Mouse (Mus musculus) small intestine, adult 2 months (tissue): ENCODE data around the gene Mx1. TPM values are rescaled to one million over a fixed set of nuclear protein-coding genes. Genes with fewer than 3 reads are reported as not detected.

Experiments
- H3K27ac ChIP-seq: fragments of 200-500 bp; 2 replicates; pipeline ENCODE4 v1.5.1; 2012; ENCODE audit warnings: low read depth, low read length, control low read depth, inconsistent platforms; ENCODE audit not compliant: insufficient read depth
- H3K27me3 ChIP-seq: fragments of 200-500 bp; 2 replicates; pipeline ENCODE4 v1.6.1; 2012; ENCODE audit warnings: mild to moderate bottlenecking, moderate library complexity, low read length, inconsistent platforms; ENCODE audit not compliant: control insufficient read depth, insufficient read depth
- H3K36me3 ChIP-seq: fragments of 200-500 bp; 2 replicates; pipeline ENCODE4 v1.6.1; 2012; ENCODE audit warnings: mild to moderate bottlenecking, low read length, control low read depth, inconsistent platforms; ENCODE audit not compliant: control insufficient read depth, insufficient read depth
- H3K4me1 ChIP-seq: fragments of 200-500 bp; 2 replicates; pipeline ENCODE4 v1.6.1; 2012; ENCODE audit warnings: low read length, inconsistent platforms, mixed read lengths; ENCODE audit not compliant: control insufficient read depth, insufficient read depth, insufficient read length
- H3K4me3 ChIP-seq: fragments of 200-500 bp; 2 replicates; pipeline ENCODE4 v1.5.1; 2012; ENCODE audit warnings: low read depth, mild to moderate bottlenecking, control low read depth, inconsistent platforms, low read length, moderate library complexity
- CTCF ChIP-seq: fragments of 200-500 bp; IDR thresholded peaks from 2 replicates; pipeline ENCODE4 v1.5.1; 2012; ENCODE audit warnings: low read depth, mild to moderate bottlenecking, control low read depth, inconsistent platforms, low read length, moderate library complexity, mixed read lengths; ENCODE audit not compliant: insufficient replicate concordance, insufficient read length; ENCODE audit errors: extremely low read depth
- POLR2A ChIP-seq: fragments of 200-500 bp; IDR thresholded peaks from 2 replicates; pipeline ENCODE4 v1.6.1; 2012; ENCODE audit warnings: low read depth, mild to moderate bottlenecking, control low read depth, inconsistent platforms, low read length, moderate library complexity
- WGBS: fragments of 180-500 bp; shearing (Covaris S2); methylation state at CpG from one replicate; pipeline ENCODE4 v1.1.7; 2018; 5-methylcytosine and 5-hydroxymethylcytosine counted together
- polyA plus RNA-seq: library from polyadenylated mRNA; depleted of rRNA; stranded (reverse); fragments of >200 nt; gene quantifications from 2 replicates; pipeline ENCODE4 v1.2.3, GENCODE M21; 2012

Mx1 gene
- polyA plus RNA-seq, 1 experiment, result 1.2 TPM

DNA sequence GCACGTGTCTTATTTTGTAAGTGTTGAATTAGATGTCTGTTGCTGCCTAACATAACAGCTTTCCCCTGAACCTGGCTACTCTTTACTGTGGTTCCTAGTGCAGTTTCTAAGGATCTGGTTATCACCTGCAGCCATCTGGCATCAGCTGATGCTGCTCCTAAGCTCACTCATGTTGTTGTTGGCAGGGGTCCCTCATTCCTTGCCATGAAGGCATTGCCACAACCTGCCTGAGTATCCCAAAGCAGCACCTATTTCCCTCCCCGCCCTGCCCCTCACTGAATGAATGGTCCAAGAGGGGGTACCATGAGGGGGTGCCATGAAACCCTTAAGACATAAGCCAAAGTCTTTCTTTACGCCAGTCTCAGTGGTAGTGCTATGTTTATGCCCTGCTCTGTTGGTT lies 34.7 kb downstream of the Mx1 start:
- TF ChIP-seq CTCF (no peak), POLR2A (no peak)
- H3K4me3 ChIP-seq, result no peak overlapping the region
- H3K27me3 ChIP-seq, result no peaks in the 10 kb centered on the region
- WGBS, result 87% methylated on average over 3 of the region's 3 CpGs
- H3K27ac ChIP-seq, result no peak overlapping the region
- no peaks in the 10 kb centered on the region for H3K4me1 ChIP-seq
- no peaks in the 10 kb centered on the region for H3K36me3 ChIP-seq

DNA sequence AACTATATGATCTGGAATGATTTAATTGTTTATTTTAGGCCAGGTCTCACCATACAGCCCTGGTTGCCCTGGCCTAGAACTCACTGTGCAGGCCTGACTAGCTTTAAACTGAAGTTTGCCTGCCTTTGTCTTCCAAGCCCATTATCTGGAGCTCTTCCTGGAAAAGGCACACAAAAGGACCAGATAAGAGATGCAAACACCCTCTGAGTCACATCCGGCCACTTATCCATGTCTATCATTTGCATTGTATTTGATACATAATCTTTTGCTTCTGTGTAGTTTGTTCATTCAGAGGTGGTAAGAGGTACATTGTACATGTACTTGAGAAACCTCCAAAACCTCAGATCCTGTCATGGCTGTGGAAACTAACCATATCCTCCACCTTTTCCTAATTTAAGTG lies 39.1 kb downstream of the Mx1 start:
- H3K36me3 ChIP-seq, result no peaks in the 10 kb centered on the region
- no peaks in the 10 kb centered on the region for H3K27me3 ChIP-seq
- no peak for TF ChIP-seq POLR2A
- no peak for TF ChIP-seq CTCF
- no peak overlapping the region for H3K27ac ChIP-seq
- no peaks in the 10 kb centered on the region for H3K4me1 ChIP-seq
- no peak overlapping the region for H3K4me3 ChIP-seq
- 78% methylated on average over 1 of the region's 1 CpGs for WGBS

DNA sequence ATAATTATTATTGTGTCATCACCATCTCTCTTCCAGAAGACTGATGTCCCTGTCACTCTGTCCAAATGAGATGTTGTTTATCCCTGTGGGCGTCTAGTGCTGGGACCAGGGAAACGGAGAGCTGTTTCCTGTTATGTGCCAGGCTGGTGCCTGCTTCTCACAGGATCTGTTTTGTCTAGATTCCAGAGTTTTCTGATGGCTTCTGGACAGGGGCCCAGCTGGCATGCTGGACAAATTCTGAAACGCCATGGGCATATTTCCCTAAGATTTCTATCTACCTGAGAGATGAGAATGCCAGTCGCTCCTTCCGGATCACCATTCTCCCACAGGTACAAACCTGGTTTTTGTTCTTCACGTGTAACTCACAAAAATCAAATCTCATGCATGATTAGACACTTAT lies 41.0 kb downstream of the Mx1 start:
- WGBS, result 88% methylated on average over 6 of the region's 6 CpGs
- no peaks in the 10 kb centered on the region for H3K4me1 ChIP-seq
- H3K36me3 ChIP-seq, result no peaks in the 10 kb centered on the region
- H3K27ac ChIP-seq, result no peak overlapping the region
- H3K27me3 ChIP-seq, result no peaks in the 10 kb centered on the region
- no peak for TF ChIP-seq CTCF
- TF ChIP-seq POLR2A, result no peak
- no peak overlapping the region for H3K4me3 ChIP-seq

DNA sequence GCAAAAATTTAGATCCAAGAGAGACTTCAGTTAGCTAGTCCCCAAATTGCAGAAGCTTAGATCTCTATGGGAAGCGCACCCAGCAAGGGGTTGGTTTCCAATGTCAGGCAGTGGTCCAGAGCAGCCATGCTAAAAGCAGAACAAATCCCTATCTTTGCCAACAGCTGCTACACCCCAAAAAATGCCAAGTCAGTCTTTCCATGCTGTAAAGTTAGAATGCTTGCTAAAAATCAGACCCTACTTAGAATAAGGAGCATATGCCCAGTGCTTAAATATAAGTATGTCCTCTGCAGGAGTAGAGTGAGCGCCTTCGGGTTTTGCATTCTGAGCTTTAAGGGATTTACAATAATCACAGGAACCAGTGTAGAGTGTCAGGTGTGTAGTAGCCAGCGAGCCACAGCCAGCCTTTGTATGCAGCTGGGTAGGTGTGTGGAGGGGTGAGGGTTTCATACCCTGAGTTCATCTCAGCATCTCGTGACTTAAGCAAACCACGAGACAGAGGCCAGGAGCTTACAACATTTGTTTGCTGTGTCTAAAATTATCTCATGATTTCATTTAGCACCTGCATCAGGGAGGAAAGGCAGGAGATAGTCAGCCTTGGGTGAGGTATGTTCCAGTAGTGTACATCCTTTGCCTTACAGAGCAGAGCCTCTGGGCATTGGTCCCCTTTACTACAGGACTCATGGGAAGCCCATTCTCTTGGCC lies 43.8 kb downstream of the Mx1 start:
- H3K4me3 ChIP-seq, result no peak overlapping the region
- no peaks in the 10 kb centered on the region for H3K36me3 ChIP-seq
- no peaks in the 10 kb centered on the region for H3K27me3 ChIP-seq
- TF ChIP-seq CTCF (no peak), POLR2A (no peak)
- 88% methylated on average over 6 of the region's 6 CpGs for WGBS
- H3K4me1 ChIP-seq, result no peaks in the 10 kb centered on the region
- no peak overlapping the region for H3K27ac ChIP-seq

DNA sequence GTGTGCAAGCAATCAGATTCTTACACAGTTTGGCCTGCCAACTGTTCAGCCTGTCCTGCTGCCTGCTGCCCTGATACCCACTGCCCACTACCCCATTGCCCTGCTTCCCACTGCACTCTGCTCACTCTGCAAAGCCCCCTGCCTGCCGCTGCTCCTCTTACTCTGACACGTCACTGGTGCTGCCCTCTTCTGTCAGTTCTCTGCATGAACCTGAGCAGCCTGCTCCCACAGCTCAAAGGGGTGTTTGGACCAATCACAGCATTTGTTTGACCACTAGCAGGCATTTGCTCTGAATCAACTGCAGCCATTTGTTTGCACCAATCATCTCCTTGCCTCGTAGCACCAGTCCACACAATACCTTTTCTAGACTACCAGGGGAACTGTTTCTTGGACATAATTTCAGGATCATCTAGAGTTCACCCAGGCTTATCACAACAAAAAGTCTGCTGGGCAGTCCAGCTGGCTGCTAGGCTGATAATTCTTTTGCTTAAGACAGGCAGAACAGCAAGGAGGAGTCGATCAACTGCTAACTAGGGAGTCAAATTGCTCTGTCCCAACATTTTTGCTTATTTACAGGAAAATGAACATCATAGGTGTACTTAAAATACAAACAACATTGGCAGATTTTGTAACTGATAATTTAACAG lies 44.7 kb downstream of the Mx1 start:
- Histone ChIP-seq H3K4me1 (no peaks in the 10 kb centered on the region), H3K4me3 (no peak overlapping the region)
- 18% methylated on average over 4 of the region's 4 CpGs for WGBS

DNA sequence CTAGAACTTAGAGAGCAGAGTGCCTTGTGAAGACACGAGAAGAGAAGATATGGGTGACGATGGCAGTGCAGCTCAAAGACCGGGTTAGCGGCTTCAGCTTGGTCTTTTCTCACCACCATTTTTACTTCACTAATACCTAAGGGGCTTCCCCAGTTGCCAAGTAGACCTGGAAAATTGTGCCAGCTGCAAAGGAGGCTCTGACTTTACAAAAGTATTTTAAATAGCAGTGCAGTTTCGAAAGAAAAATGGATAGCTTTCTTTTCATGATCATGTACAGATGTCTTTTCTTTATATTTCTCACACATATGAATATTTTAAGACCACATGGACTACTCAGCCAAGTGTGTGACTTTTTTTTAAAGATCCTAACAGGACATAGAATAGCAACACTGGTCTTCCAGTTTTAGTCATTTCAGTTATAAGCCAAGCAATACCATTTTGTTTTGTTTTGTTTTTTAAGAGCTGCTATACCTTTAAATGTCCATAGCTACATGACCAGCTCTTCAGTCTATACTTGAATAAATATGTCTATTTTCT lies 57.2 kb downstream of the Mx1 start:
- Histone ChIP-seq H3K4me3 (no peak overlapping the region), H3K4me1 (no peaks in the 10 kb centered on the region), H3K27me3 (no peaks in the 10 kb centered on the region), H3K36me3 (no peaks in the 10 kb centered on the region), H3K27ac (no peak overlapping the region)
- TF ChIP-seq CTCF (no peak), POLR2A (no peak)
- WGBS, result 95% methylated on average over 5 of the region's 5 CpGs

More for the DNA sequence above, 44.7 kb downstream of the Mx1 start:
- Histone ChIP-seq H3K27ac (no peak overlapping the region), H3K27me3 (no peaks in the 10 kb centered on the region), H3K36me3 (no peaks in the 10 kb centered on the region)
- TF ChIP-seq CTCF, result peak; percentile 43; the same call in 1 of the 2 replicates
- TF ChIP-seq POLR2A, result no peak

DNA sequence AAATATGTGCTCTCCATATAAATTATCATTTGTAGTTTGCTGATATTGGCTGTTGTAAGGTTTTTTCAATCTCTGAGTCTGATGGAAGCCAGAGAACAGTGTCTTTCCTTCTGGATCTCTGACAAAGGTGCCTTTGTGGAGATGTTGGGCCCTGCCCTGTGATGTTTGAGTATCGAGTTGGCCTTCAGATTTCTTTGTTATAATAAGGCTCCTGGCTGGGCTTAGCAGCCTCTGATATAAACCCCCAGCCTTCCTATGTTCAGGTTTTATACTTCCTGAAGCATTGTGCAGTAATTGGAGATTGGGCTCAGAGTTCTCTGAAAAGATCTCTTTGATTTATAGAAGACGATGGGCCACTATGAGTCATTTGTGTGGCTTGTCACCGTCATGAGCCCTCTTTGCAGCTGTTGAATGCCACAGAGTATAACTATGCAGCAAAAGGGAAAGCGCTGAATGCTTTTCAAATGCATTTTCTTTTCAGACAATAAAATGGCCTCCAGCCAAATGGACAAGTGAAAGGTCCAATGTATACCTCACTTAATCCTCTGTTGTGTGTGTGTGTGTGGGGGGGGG lies 60.4 kb downstream of the Mx1 start:
- H3K36me3 ChIP-seq, result no peaks in the 10 kb centered on the region
- H3K4me3 ChIP-seq, result no peak overlapping the region
- H3K27ac ChIP-seq, result no peak overlapping the region
- WGBS, result 36% methylated on average over 4 of the region's 4 CpGs
- TF ChIP-seq POLR2A, result no peak
- no peak for TF ChIP-seq CTCF
- no peaks in the 10 kb centered on the region for H3K4me1 ChIP-seq
- H3K27me3 ChIP-seq, result no peaks in the 10 kb centered on the region
